Mouse (Mus musculus) macrophage (primary cell): ENCODE results near the gene Trim7. TPM values are rescaled to one million over a fixed set of nuclear protein-coding genes. Genes with fewer than 3 reads are reported as not detected.
"Not testable (repeated sequence)": the region's sequence is repeated elsewhere in the genome, so short reads cannot be mapped to it uniquely, and the experiment has no call there.

Source experiments
- H3K27ac ChIP-seq: fragments of 350-480 bp; formaldehyde crosslinking; 2 replicates; pipeline ENCODE4 v1.9.0; 2021
- H3K36me3 ChIP-seq: fragments of 350-480 bp; formaldehyde crosslinking; 2 replicates; pipeline ENCODE4 v1.9.0; 2021; ENCODE audit errors: inconsistent target
- H3K4me3 ChIP-seq: fragments of 350-480 bp; formaldehyde crosslinking; 2 replicates; pipeline ENCODE4 v1.9.0; 2021; ENCODE audit errors: inconsistent target
- H3K79me2 ChIP-seq: fragments of 350-480 bp; formaldehyde crosslinking; 2 replicates; pipeline ENCODE4 v1.9.0; 2021; ENCODE audit errors: inconsistent target
- WGBS: methylation state at CpG from one replicate; pipeline ENCODE4 v1.1.7; 2026; ENCODE audit warnings: inconsistent platforms; ENCODE audit not compliant: missing documents; 5-methylcytosine and 5-hydroxymethylcytosine counted together
- polyA plus RNA-seq: library from polyadenylated mRNA; stranded (reverse); fragments of 250-400 nt; gene quantifications from 3 replicates; pipeline ENCODE4 v1.2.4, GENCODE M21; 2018; ENCODE audit warnings: inconsistent platforms

Gene Trim7
- polyA plus RNA-seq, 1 experiment from 2014 or later: 1.1 TPM

- Histone ChIP-seq H3K79me2 (peaks cover 67% of the 10 kb centered on the region), H3K36me3 (peaks cover 26% of the 10 kb centered on the region), H3K27ac (peak overlapping the region; percentile 97), H3K4me3 (peak overlapping the region; percentile 60)
- WGBS: 0% methylated on average over 7 of the region's 7 CpGs
Measured at GRCm38 (mm10) chr11:48870781-48871180, 44.8 kb downstream of the Trim7 start.

GRCm38 (mm10) chr11:48871201-48871772, 45.3 kb downstream of the Trim7 start, which contains the start of gene Irgm1:
Gene Irgm1, minus strand, starts transcription at chr11:48871683.
- Histone ChIP-seq H3K36me3 (peaks cover 21% of the 10 kb centered on the region), H3K4me3 (peak within 1 kb of the TSS; percentile 60), H3K27ac (peak within 1 kb of the TSS; percentile 97), H3K79me2 (peaks cover 62% of the 10 kb centered on the region)
- 1% methylated on average over 19 of the region's 19 CpGs for WGBS

DNA sequence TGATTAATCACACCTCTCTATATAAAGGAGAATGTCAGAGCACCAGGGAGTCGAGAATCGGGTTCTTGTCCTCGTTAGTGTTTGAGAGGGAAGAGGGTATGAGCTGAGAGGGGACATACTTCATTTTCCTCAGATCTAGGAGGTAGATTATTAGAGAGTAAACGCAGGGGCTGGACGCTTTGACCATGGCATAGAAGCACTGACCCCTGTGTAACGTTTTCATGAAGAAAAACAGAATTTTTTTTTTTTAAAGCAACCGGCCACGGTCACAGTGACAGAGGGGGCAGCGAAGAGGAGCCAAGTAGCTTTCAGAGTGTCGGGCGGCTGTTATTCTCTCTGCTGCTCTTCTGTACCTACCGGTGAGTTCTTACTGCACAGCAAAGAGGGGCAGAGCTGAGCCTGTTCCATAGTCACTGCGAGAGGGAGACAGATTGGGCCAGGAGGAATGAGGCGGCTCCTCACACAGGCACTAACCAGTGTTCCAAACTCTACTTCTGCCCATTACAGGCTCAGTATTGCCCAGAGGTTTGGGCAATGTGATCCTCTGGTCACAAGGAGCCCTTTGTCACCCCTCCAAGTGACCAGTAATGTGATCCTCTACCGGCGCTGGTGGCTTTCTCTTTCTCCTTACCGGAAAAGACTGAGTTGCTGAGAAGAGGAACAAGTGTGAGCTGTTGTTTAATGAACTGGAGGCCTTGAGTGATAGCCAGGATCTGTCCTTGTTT, 46.0 kb downstream of the Trim7 start:
- 1% methylated on average over 17 of the region's 17 CpGs for WGBS
- Histone ChIP-seq H3K27ac (peak overlapping the region; percentile 97), H3K79me2 (peaks cover 55% of the 10 kb centered on the region), H3K36me3 (peaks cover 14% of the 10 kb centered on the region), H3K4me3 (peak overlapping the region; percentile 60)

- Histone ChIP-seq H3K4me3 (peak overlapping the region; percentile 60; the same call in 1 of the 2 replicates), H3K36me3 (peaks cover 6% of the 10 kb centered on the region), H3K27ac (peak overlapping the region; percentile 97), H3K79me2 (peaks cover 47% of the 10 kb centered on the region)
- WGBS: 58% methylated on average over 7 of the region's 7 CpGs
Measured at GRCm38 (mm10) chr11:48872695-48873300, 46.9 kb downstream of the Trim7 start.

DNA sequence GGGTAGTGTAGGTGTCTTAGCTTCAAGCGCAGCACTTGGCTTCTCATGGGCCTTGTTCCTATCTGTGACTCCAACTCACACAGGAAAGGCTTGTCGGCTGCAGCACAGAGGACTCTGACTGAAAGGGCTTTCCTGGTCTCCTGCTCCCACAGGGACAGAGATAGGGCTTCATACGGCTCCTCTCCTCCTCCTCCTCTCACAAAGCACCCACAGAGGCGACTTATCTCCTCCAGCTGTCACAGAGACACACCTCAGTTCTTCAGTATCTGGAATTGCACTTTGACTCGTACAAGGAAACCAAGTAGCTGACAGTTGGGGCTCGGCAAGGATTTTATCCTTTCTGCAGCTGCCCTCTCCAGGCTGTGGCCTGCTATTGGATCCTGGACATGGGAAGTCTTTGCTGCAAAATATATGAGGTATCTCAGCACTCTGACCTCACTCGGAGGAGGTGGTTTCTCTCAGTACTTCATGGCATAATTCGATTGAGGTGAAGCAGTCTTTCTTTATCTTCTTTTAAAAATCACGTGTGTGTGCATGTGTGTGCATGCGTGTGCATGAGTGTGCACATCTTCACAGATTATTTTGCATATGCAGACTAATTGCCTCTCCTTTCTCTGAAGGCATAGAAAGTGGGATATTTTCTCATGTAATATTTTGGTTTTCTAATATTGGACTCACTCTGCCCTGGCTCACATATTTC, 47.8 kb downstream of the Trim7 start:
- WGBS: 80% methylated on average over 10 of the region's 10 CpGs
- Histone ChIP-seq H3K36me3 (0 out of 2 replicates have a peak, but pooled peaks cover under 1% of the 10 kb centered on the region), H3K4me3 (no peak overlapping the region), H3K27ac (peak overlapping the region; percentile 97), H3K79me2 (peaks cover 38% of the 10 kb centered on the region)

DNA sequence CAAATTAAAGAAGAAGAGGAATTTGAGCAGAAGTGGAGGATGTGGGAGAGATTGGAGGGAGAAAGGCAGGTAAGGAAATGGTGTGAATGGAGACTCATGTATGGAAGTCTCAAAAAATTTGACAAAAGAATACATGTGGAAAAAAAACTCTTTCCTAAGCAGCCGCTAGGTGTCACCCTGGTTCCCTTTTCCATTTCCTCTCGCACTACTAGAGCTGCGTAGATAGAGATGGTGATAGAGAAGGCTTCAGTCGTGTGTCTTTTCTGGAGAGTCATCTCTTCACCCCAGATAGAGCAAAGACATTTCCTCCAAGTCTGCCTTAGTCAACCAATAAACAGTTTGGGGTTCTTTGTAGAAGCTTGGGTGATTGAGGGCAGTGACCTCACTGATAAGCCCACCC, 48.5 kb downstream of the Trim7 start:
- 6% methylated on average over 4 of the region's 4 CpGs for WGBS
- H3K36me3 ChIP-seq: no peaks in the 10 kb centered on the region
- H3K4me3 ChIP-seq: no peak overlapping the region
- H3K79me2 ChIP-seq: peaks cover 30% of the 10 kb centered on the region
- H3K27ac ChIP-seq: no peak overlapping the region

GRCm38 (mm10) chr11:48875343-48875837, 49.5 kb downstream of the Trim7 start:
- 100% methylated on average over 1 of the region's 1 CpGs for WGBS
- H3K36me3 ChIP-seq, H3K27ac ChIP-seq, H3K4me3 ChIP-seq: not testable (repeated sequence)
- peaks cover 21% of the 10 kb centered on the region for H3K79me2 ChIP-seq

- Histone ChIP-seq H3K36me3 (no peaks in the 10 kb centered on the region), H3K27ac (no peak overlapping the region), H3K4me3 (no peak overlapping the region), H3K79me2 (peaks cover 13% of the 10 kb centered on the region; the same call in 1 of the 2 replicates)
- 100% methylated on average over 1 of the region's 1 CpGs for WGBS
Measured at GRCm38 (mm10) chr11:48876680-48877079, 50.7 kb downstream of the Trim7 start.

GRCm38 (mm10) chr11:48898812-48899431, 73.0 kb downstream of the Trim7 start:
- 48% methylated on average over 2 of the region's 2 CpGs for WGBS
- no peak overlapping the region for H3K4me3 ChIP-seq
- no peak overlapping the region for H3K27ac ChIP-seq
- peaks cover 64% of the 10 kb centered on the region for H3K79me2 ChIP-seq
- H3K36me3 ChIP-seq: peaks cover 24% of the 10 kb centered on the region; the same call in 1 of the 2 replicates

DNA sequence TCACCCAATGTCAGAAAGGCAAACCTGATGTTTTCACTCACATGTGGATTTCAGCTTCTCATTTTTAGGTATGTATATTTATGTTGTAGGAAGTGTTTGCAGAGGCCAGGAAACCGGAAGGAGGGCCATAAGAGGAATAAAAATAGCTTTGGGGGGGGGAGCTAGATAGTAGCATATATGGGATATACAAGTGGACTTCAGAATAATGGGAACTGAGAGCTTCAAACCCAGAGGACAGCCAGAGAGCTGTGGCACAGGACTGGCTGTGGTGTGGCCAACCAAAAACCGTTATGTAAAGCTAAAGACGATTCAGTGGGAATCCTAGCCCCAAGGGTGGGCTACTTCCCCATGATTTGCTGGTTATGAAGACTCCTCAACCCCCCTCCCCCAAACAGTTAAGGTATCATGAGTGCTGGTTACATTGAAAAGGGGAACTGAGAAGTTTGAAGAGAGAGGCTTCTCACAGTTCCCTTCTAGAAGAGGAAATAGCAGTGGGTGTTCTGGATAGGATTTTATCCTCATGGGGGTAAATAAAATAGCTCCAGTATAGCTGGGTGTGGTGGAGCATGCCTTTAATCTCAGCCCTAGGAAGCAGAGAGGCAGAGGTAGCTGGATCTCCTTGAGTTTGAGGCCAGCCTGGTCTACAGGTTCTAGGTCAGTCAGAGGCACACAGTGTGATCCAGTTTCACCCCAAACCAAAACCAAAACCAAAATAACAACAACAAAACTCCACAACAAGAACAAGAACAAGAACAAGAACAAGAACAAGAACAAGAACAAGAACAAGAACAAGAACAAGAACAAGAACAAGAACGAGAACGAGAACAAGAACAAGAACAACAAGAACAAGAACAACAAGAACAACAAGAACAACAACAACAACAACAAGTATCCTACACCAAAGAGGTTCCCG, 75.0 kb downstream of the Trim7 start:
- Histone ChIP-seq H3K36me3 (peaks cover 24% of the 10 kb centered on the region; the same call in 1 of the 2 replicates), H3K27ac (peak overlapping the region; percentile 98), H3K4me3 (peak overlapping the region; percentile 68), H3K79me2 (peaks cover 48% of the 10 kb centered on the region)
- WGBS: 22% methylated on average over 5 of the region's 6 CpGs

DNA sequence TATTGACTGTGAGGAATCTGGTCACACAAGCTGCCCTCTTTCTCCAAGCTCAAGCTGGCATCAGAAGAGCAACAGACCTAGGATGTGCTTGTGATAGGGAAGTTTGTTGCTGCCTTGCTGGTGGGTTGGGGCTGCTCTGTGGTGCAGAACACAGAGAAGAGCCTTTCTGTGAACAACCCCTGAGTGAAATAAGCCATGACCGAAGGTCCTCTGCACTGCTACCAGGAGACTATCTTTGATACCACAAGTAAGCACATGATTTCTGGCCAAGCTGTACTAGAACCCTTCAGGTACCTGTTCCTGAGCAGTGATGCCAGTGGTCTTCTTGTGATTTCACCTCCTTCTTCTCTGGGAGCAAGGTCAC, 75.6 kb downstream of the Trim7 start:
- 50% methylated on average over 1 of the region's 1 CpGs for WGBS
- Histone ChIP-seq H3K27ac (peak overlapping the region; percentile 98), H3K4me3 (peak overlapping the region; percentile 68), H3K79me2 (peaks cover 42% of the 10 kb centered on the region), H3K36me3 (peaks cover 20% of the 10 kb centered on the region; the same call in 1 of the 2 replicates)
